Mouse (Mus musculus): ENCODE data around the gene Smc4. TPM values are rescaled to one million over a fixed set of nuclear protein-coding genes. Genes with fewer than 3 reads are reported as not detected.
A peak's percentile ranks its signal among the peaks of the same experiment; 100 is the strongest.

The Smc4 gene
- 28.3 and 72.3 TPM in 2 replicates for polyA plus RNA-seq (2015; fragmentation: Nextera tagmentation; extraction: Ambion mirVana)

DNA sequence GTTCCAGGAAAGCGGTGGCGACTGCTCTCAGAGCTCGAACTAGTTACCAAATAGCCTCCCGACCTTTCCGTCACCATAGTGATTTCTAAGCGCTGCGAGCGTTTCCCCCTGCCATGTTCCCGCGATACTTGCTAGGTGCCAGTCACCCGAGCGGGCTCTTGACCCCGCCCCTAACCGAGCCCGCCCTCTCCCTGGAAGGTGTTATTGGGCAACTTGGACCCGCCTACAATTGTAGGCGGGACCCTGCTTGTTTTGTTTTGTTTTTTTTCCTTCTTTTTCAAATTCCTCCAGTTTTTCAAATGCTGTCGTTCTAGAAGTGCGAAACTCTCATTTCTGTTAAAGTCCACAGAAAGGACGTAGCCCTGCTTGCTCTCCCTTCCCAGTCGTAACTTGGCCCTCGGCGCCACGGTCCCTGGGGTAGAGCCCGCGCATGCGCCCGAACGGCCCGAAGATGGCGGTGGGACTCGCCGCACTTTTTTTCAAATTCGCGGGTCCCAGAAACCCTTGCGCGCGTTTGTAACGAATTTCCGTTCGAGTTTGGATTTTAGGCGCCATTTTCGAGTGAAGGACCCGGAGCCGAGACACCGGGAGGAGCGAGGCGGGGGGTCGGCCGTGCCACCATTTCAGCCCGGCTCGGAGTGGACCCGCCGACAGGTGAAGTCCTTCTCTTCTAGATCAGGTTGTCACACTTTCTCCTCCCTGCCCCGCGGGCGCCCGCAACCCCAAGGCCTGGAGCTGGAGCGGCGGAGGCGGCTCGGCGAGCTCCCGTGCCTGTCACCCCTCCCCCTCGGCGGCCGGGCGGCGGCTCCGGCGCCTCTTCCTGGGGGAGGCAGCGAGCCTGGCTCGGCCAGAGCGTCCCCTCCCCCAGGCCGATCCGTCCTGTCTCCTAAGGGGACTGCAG, at the start of gene Smc4, which contains the start of gene Ift80:
Gene Smc4, plus strand, starts transcription at position 302 of the 901 bp plus-strand sequence.
Gene Ift80, minus strand, starts transcription at position 134 of the 901 bp plus-strand sequence.
- peak within 1 kb of the TSS; percentile 95 for H3K4me3 ChIP-seq (replicated peaks)
- H3K36me3 ChIP-seq: no peaks in the 10 kb centered on the region
- no peaks in the 10 kb centered on the region for H3K9me3 ChIP-seq (replicated peaks)
- under 1% methylated on average over 75 of the region's 76 CpGs for WGBS
- H3K9ac ChIP-seq (replicated peaks): peak within 1 kb of the TSS; percentile 63
- no peaks in the 10 kb centered on the region for H3K27me3 ChIP-seq (replicated peaks)
- H3K4me2 ChIP-seq: peak within 1 kb of the TSS; percentile 97
- H3K27ac ChIP-seq (replicated peaks): peak within 1 kb of the TSS; percentile 87
- ATAC-seq (ENCODE audit: low FRiP score): peak; percentile 98
- H3K4me1 ChIP-seq: peaks cover 17% of the 10 kb centered on the region

DNA sequence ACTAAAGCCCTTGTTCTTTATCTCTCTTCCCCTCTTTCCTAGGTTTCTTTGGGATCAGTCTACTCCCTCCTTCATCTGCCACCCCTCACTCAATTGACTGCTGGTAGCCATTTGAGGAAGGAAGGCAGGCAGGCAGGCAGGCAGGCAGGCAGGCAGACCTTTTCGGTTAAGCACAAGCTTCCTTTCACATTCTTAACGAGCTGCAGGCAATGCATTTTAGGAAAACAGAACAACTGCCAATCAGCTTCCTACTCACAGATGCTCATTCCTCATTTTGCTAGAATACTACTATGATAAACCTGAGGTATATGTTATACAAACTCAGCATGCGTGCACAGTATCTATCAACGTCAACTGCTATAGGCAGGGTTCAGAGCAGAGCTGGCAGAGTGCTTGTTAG, 48.1 kb upstream of the Smc4 start:
- Histone ChIP-seq H3K27ac (replicated peaks) (no peak overlapping the region), H3K36me3 (peaks cover 4% of the 10 kb centered on the region; the same call in 1 of the 2 replicates), H3K4me1 (no peaks in the 10 kb centered on the region), H3K4me2 (no peak overlapping the region), H3K4me3 (replicated peaks) (no peak overlapping the region), H3K9ac (replicated peaks) (no peak overlapping the region), H3K9me3 (replicated peaks) (no peaks in the 10 kb centered on the region), H3K27me3 (replicated peaks) (no peaks in the 10 kb centered on the region)
- no peak for ATAC-seq (ENCODE audit: low FRiP score)
- 74% methylated on average over 4 of the region's 4 CpGs for WGBS

DNA sequence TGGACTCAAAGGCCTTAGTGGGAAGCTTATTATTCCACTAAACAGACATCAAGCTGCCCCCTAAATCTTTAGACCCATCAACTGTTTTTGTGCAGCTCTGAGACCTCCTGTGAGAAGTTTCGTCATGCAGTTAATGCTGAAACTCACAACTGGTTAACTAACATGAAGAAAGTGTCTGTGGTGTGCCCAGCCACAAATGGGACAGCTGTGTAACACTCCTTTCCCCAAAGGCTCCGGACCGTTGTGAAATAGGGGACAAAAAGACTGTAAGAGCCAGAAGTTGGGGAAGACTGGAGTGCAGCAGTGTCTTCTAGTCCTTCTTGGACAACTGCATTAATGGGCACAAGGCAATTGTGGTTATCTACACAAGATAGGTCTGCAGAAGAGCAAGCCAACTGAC, 47.1 kb upstream of the Smc4 start:
- WGBS: 75% methylated on average over 3 of the region's 3 CpGs
- Histone ChIP-seq H3K4me3 (replicated peaks) (no peak overlapping the region), H3K9me3 (replicated peaks) (no peaks in the 10 kb centered on the region), H3K9ac (replicated peaks) (no peak overlapping the region), H3K36me3 (peaks cover 8% of the 10 kb centered on the region; the same call in 1 of the 2 replicates), H3K27me3 (replicated peaks) (no peaks in the 10 kb centered on the region), H3K27ac (replicated peaks) (no peak overlapping the region), H3K4me1 (no peaks in the 10 kb centered on the region), H3K4me2 (no peak overlapping the region)
- no peak for ATAC-seq (ENCODE audit: low FRiP score)

DNA sequence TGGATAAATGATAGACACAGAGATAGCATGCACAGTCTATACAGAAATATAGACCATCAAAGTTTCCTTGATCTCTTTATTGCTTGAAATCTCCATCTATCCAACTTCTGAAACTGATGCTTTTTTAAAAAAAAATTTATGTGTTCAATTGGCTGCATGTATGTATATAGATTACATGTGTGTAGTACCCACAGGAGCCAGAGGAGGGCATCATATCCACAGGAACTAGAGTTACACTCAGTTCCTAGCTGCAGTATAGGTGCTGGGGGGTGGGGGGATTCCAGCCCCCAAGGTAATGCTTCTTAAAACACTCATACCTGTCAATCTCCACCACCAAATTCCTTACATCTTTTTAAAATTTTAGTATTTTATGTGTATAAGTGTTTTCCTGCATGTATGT, 39.9 kb upstream of the Smc4 start:
- H3K4me2 ChIP-seq: no peak overlapping the region
- no peak for ATAC-seq (ENCODE audit: low FRiP score)
- H3K36me3 ChIP-seq: peaks cover 28% of the 10 kb centered on the region
- H3K9ac ChIP-seq (replicated peaks): no peak overlapping the region
- H3K4me1 ChIP-seq: no peaks in the 10 kb centered on the region
- no peaks in the 10 kb centered on the region for H3K27me3 ChIP-seq (replicated peaks)
- no peak overlapping the region for H3K27ac ChIP-seq (replicated peaks)
- H3K9me3 ChIP-seq (replicated peaks): no peaks in the 10 kb centered on the region
- no peak overlapping the region for H3K4me3 ChIP-seq (replicated peaks)

DNA sequence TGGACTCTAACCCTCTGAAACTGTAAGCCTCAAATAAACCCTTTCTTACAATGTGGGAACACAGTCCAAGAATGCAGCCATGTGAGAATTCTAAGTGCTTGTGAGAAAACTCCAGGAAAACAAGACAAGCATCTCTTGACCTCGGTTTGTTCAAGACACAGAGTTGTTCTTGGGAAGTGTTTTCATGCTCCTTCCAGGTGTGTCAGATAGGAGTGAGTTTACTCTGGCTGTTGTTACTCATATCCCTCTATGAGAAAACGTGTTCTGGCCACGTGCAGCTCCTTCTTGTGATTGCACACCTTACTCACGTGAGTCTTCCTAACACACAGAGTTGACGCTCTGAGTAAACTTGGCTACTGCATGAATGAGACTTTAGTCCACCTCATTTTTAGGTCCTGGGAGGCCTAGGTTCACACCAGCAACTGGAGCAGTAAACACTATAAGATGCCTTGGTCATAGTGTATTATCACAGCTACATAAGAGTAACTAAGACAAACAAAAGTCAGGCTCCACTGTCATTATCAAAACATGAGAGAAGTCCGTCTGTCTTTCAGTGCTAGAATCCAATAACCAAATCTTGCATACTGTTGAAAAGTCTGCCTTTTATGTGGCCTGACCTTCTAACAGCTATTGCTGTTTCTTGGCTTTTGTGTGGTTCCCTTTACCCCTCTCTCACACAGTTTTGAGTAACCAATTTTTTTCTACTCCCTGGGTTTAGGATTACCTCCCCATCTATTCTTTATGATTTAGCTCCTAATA, 37.8 kb upstream of the Smc4 start:
- no peak overlapping the region for H3K27ac ChIP-seq (replicated peaks)
- H3K27me3 ChIP-seq (replicated peaks): no peaks in the 10 kb centered on the region
- H3K4me1 ChIP-seq: no peaks in the 10 kb centered on the region
- peaks cover 23% of the 10 kb centered on the region for H3K36me3 ChIP-seq
- no peak for ATAC-seq (ENCODE audit: low FRiP score)
- H3K9me3 ChIP-seq (replicated peaks): no peaks in the 10 kb centered on the region
- 97% methylated on average over 6 of the region's 6 CpGs for WGBS
- no peak overlapping the region for H3K9ac ChIP-seq (replicated peaks)
- H3K4me3 ChIP-seq (replicated peaks): no peak overlapping the region
- H3K4me2 ChIP-seq: no peak overlapping the region

DNA sequence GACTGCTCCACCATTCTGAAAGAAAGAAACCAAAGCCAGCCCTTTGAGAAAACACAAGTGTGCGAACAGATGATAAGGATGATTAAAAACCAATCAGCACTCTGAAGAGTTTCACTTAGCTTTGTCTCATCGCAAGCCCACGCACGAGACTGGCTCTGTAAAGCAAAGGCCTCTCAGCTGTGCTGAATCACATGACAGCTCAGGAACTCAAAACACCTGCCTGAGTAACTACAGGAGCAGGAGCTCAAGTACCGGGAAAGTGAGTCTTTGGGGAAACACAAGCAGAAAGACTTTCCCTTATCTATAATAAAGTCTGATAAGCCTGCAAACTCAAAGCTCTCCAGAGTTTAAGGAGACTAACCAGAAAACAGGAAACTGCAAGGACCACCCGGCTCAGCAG, 37.1 kb upstream of the Smc4 start:
- no peak overlapping the region for H3K9ac ChIP-seq (replicated peaks)
- H3K4me1 ChIP-seq: no peaks in the 10 kb centered on the region
- H3K27ac ChIP-seq (replicated peaks): no peak overlapping the region
- H3K4me2 ChIP-seq: no peak overlapping the region
- no peaks in the 10 kb centered on the region for H3K9me3 ChIP-seq (replicated peaks)
- 93% methylated on average over 6 of the region's 6 CpGs for WGBS
- peaks cover 20% of the 10 kb centered on the region for H3K36me3 ChIP-seq
- no peak for ATAC-seq (ENCODE audit: low FRiP score)
- no peaks in the 10 kb centered on the region for H3K27me3 ChIP-seq (replicated peaks)
- no peak overlapping the region for H3K4me3 ChIP-seq (replicated peaks)

DNA sequence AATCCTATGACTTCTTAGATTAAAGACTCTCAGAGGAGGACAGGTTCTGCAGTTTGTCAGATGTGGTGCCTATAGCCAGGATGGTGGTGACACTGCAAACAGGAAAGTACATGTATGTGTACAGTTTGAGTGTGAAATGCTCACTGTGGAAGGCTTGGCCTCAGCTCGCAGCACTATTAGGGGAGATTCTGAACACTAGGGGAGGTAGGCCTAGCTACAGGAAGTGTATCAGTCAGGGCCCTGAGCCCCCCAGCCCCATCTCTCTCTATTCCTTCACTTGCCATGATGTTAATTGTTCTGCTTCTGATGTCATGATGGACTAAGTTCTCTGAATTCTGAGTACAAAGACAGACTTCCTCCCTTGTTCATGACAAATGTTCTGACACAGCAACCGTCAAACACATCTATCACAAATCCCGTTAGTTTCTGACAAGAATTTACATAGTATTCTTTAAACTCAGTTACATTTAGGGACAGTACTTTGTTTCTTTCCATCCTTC, 35.4 kb upstream of the Smc4 start:
- Histone ChIP-seq H3K36me3 (peaks cover 20% of the 10 kb centered on the region), H3K9ac (replicated peaks) (no peak overlapping the region), H3K27me3 (replicated peaks) (no peaks in the 10 kb centered on the region), H3K27ac (replicated peaks) (no peak overlapping the region), H3K4me3 (replicated peaks) (no peak overlapping the region), H3K4me1 (no peaks in the 10 kb centered on the region), H3K9me3 (replicated peaks) (no peaks in the 10 kb centered on the region), H3K4me2 (no peak overlapping the region)
- 90% methylated on average over 3 of the region's 3 CpGs for WGBS
- ATAC-seq (ENCODE audit: low FRiP score): no peak

DNA sequence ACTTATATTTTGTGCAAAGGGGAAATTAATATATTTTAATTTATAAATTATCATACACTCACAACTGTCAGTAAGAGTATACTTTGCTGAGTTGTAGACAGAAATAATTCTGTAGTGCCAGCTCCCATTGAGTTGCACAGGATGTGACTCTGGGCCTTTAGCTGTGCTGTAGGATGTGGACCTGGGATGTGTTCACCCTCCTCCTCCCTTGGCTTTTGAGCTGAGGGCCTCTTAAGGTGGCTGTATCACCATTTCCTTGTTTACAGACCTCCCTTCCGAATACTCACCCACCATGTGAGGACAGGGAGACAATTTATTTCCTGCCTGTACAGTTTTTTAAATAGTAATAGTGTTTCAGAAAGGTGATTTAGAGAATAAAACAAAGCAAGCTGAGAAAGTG, 31.0 kb upstream of the Smc4 start:
- H3K9me3 ChIP-seq (replicated peaks): no peaks in the 10 kb centered on the region
- no peak overlapping the region for H3K27ac ChIP-seq (replicated peaks)
- no peak overlapping the region for H3K4me3 ChIP-seq (replicated peaks)
- no peaks in the 10 kb centered on the region for H3K27me3 ChIP-seq (replicated peaks)
- H3K4me2 ChIP-seq: no peak overlapping the region
- no peaks in the 10 kb centered on the region for H3K4me1 ChIP-seq
- no peaks in the 10 kb centered on the region for H3K36me3 ChIP-seq
- ATAC-seq (ENCODE audit: low FRiP score): no peak
- WGBS: 59% methylated on average over 1 of the region's 1 CpGs
- H3K9ac ChIP-seq (replicated peaks): no peak overlapping the region

DNA sequence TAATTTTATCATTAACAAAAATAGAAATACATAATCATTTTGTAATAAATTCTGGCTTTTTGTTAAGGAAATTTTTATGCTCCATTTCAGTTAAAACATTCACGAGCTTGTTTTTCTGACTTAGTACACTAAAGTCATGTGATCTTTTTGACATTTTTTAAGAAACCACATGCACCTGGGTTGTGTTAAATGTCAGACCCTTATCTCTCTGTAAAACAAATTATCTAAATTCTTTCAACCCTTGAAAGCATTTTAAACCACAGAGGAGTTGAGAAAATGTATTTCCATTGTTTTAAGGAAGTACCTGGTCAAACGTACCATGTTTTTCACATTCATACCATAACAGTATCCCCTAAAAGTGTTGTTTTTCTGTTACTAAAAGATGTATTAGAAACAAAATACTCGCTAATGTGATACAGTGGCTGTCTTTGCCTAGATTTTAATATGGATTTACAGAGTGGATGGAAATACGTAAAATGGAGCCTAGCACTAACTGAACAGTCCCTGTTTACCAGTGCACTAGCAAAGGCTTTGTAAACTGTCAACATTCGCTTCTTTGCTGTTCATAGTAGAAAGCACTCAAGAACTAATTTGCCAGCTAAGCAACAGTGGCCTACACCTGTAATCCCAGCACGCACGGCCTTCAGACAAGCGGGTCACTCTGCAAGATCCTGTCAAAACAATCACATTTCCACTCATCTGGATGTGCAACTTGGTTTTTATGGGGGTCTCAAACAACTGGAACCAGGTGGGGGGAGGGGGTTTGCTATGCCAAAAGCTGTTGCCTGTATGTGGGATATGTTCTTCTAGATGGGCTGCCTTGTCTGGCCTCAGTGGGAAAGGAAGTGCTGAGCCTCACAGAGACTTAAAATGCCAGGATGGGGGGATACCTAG, 29.7 kb upstream of the Smc4 start:
- Histone ChIP-seq H3K9ac (replicated peaks) (no peak overlapping the region), H3K36me3 (no peaks in the 10 kb centered on the region), H3K4me1 (no peaks in the 10 kb centered on the region), H3K9me3 (replicated peaks) (no peaks in the 10 kb centered on the region), H3K4me3 (replicated peaks) (no peak overlapping the region), H3K4me2 (no peak overlapping the region), H3K27me3 (replicated peaks) (no peaks in the 10 kb centered on the region), H3K27ac (replicated peaks) (no peak overlapping the region)
- WGBS: 92% methylated on average over 8 of the region's 8 CpGs
- no peak for ATAC-seq (ENCODE audit: low FRiP score)

DNA sequence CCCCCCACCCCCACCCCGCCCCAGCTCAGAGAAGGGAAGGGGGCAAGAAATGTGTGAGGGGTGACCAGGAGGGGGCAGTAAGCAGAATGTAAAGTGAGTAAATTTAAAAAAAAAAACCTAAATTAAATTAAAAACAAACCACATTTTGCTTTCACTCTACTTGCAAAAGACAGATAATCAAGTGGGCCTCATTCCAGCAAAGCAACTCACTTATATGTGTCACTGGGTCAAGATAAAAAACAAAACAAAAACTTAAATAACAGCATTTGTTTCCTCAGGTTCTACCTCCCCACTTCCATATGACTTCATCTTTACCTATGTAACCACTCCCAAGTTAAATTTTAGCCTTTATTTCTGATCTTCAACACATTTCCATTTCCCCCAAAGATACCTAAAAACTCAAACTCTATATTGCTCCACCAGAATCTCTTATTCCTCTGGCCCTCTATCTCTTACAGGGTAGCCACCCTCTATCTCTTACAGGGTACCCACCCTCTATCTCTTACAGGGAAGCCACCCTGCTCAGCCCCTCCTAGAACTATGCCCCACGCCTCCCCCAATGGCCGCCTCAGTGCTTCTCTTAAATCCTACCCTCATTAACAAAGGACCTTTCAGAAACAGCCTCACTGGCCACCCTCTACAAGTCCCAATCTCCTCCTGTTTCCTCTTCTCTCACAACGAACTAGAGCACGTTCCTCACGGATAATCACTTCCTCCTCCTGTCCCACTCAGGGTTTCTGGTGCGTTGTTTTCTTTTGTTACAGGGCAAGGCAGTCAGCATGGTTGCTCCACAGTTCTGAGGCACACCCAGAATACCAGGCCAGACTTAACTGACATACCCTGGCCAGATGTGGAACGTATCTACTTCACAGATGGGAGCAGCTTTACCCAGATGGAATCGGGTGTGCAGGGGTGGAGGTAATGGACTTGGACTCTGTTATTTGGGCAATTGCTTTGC, 28.7 kb upstream of the Smc4 start:
- Histone ChIP-seq H3K9ac (replicated peaks) (no peak overlapping the region), H3K4me3 (replicated peaks) (no peak overlapping the region), H3K27me3 (replicated peaks) (no peaks in the 10 kb centered on the region), H3K4me1 (no peaks in the 10 kb centered on the region), H3K36me3 (no peaks in the 10 kb centered on the region), H3K9me3 (replicated peaks) (no peaks in the 10 kb centered on the region), H3K27ac (replicated peaks) (no peak overlapping the region), H3K4me2 (no peak overlapping the region)
- WGBS: 69% methylated on average over 9 of the region's 9 CpGs
- no peak for ATAC-seq (ENCODE audit: low FRiP score)

Data from neural tube, embryonic 15.5 days (tissue).